Mouse (Mus musculus) cerebellum, adult (tissue): ENCODE results near the gene Map4k4.
A peak's percentile ranks its signal among the peaks of the same experiment; 100 is the strongest.

Source experiments
- ATAC-seq: cut with Nextera tagmentation; 2 replicates; pipeline ENCODE4 v1.9.2; 2017; ENCODE audit warnings: mild to moderate bottlenecking, moderate library complexity, mixed read lengths; ENCODE audit not compliant: insufficient number of reproducible peaks, low FRiP score, low TSS enrichment

Map4k4 gene

DNA sequence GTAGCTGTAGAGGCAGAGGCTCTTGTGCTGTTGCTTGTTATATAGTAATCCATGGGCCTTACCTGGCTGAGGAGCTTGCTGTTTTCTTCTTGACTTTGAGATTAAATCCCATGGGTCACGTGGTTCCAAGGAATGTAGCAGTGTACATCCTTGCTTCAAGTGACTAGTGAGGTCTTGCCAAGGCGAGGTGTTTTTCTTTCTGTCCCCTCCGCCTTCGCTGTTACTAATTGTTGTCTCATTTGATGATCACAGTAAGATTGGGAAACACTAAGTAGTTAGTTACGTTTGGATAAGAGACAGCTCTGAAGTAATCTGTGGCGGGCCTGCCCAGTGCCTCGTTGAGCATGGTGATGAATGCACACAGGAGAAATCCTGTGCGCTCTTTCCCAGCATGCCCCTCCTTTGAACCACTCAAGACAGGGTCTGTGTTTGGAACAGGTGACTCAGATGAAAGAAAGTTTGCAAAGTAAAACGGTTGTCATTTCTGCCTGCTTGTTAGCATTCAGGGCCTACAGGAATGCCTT lies 31.6 kb downstream of the Map4k4 start:
- ATAC-seq = no peak

DNA sequence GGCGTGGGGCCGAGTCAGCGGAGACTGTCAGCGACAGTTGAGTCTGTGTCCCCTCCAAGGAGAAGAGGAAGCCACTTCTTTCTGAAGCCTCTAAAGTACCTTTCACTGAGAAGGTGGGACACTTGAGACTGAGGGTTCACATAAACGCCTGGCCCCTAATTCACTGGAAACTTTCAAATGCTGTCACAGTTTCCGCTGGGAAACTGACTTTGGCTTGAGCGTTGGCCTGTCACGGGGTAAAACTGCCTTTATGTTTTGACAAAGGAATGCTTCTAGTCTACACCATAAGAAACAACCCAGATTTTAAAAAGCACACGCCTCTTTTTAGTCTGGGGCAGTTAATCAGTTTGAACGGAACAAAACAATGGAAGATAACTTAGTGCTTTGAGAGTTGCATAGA lies 32.2 kb downstream of the Map4k4 start:
- ATAC-seq = no peak

DNA sequence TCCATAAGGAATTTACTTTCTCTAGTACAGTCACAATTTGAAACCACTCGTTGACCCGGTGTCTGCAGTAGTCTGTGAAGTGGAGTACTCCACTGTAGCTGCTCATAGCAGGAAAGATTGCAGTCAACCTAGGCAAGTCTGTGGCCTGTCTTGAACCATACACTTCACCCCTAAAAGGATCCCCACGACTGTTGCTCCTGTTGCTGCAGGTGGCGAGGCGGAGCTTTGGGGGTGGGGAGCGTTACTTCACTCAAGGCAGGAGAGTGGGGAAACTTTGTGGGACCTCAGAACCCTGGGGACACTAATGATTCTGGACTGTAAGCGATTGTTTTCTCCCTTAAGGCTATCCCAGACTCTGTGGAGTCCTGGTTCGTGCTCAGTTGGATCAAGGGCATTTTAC lies 34.2 kb downstream of the Map4k4 start:
- ATAC-seq = no peak

DNA sequence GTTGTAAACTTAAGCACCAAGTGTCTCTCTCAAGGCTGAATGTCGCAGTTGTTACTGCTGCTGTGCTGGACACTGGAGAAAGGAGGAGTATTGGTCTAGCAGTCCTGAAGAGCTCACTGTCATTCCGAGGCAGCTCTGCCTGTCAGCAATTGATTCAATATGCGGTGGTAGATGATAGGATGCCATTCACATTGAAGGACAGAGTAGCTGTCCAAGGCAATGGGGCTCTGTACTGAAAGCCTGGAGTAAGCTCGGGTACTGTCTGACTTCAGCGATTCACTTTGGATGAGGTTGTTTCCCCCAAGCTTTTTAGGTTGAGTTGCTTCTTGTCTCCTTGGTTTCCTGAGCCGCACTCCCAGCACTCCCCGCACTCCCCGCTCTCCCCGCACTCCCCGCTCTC lies 34.9 kb downstream of the Map4k4 start:
- ATAC-seq = no peak

DNA sequence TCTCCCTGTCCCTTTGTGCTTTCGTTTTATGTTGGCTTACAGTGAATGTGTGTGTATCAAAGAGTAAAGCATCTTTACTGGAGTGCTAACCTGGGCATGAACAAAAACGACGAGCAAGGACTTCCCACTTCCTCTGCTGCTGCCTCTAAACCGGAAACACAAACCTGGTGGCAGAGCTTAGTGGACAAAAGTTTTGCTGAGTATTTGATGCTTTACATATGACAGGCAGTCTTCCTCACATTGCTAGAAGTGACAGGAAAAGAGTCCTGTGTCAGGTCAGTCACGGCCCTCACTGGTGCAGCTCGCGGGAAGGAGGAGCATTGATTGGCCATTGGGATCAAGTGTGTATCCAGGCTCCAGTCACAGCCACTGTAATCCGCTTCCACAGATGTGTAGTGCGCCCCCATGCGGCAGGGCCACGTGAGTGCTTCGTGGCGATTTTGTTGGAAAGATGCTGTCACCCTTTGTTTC lies 35.7 kb downstream of the Map4k4 start:
- peak; percentile 83 for ATAC-seq

DNA sequence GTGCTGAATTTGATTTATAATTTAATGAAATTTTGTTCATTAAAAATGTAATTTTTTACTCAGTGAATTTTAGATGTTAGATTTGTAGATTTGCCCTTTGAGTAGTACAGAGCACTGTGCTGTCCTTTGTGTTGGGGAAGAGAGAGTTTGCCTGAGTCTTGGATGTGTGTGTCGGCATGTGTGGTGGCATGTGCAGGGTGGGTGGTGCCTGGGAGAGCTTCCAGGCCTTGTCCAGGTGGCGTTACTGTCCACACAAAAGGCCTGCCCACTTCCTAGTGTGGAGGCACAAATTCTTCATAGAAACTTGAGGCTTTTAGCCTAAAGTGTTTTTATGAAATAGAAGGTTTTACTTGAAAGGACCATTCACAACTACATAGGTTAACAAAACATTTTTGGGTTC lies 36.2 kb downstream of the Map4k4 start:
- ATAC-seq = no peak

DNA sequence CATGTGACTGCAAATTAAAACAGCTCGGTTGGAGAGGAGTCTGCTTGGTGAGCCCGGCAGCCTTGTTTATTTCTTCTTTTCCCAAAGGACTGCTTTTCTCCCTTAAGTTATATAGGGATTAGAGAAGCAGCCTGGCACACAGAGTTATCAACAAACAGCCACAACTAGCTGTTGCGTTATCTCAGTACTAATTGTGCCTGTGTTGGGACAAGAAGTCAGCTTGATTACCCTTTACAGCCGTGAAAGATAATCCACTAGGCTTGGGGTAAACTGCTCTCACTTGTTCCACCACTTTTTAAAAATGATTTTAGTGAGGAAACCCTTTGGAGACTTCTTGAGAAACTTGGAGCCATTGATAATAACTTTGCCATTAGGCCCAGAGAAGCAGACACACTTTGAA lies 36.9 kb downstream of the Map4k4 start:
- no peak for ATAC-seq

DNA sequence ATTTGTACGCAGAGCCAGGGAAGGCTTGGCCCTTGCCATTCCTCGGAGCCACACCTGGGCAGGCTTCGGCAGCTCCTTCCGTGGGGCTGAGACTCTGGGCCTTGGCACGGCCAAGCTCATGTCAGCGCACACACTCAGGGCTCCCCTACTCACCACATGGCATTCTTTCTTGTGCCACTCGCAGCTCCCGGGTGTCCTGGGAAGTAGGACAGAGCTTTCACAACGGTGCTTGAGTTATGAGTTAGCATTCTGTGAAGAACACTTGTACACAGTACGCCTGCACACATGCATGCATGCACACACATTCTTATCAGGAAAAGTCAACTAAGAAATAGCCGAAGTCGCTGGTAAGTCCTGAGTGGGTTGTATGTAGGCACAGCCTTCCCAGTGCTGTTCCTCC lies 38.7 kb downstream of the Map4k4 start:
- no peak for ATAC-seq

DNA sequence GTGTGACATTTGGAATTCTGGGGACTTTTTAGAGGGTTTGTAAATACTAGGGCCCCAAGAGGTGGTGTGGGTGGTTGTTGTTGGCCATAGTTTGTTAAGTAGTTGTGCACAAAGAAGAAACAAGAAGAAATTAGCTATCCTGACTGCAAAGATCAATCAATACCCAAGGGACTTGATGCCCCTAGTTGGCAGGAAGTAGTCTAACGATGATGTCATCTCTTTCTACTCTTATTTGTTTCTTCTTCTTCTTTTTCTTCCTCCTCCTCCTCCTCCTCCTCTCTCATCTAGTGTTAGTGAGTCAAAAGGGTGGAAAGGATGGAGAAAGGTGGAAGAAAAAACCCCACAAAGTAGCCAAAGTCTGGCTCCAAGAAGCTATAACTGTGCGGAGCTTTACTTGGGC lies 39.6 kb downstream of the Map4k4 start:
- ATAC-seq = no peak

DNA sequence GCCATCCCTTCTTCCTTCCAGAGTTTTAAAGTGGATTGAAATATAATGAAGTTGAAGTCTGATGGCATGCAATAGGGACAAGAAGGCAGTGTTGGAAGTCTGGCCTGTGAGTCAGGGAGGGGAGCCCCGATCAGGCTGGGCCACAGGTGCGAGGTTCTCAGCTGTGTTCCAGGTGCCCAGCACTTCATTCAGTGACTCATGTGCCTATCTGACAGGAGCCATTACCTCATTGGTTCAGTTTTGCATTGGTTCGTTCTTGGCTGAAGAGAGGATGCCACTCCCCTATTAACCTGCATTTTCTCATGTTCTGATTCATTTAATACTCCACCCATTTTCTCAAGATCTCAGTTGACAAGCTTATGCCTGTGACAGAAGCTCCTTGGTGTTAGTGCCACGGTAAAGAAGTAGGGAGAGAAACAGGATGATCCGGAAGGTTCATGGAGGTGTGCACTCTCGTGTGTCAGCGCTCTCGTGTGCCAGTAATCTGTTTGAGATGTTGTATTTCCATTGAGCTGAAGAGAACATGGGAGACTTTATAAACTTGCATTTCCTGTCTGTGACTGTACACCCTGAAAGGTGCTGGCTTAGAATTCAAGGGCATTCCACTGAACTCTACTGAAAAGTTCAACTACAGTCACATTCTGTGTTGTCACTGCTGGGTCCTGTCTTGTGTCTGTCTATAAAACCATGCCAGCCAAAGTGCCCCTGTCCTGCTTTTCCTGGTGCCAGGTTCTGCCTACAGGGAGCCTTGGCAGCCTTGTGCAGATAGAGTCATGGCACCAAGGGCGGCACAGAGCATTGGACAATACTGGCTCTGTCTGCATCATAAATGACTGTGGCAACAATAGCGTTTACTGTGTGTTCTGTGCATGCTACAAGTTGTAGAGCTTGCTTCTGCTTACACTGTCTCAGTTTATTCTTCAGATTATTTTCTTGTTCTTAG lies 40.8 kb downstream of the Map4k4 start:
- ATAC-seq = peak; percentile 69

DNA sequence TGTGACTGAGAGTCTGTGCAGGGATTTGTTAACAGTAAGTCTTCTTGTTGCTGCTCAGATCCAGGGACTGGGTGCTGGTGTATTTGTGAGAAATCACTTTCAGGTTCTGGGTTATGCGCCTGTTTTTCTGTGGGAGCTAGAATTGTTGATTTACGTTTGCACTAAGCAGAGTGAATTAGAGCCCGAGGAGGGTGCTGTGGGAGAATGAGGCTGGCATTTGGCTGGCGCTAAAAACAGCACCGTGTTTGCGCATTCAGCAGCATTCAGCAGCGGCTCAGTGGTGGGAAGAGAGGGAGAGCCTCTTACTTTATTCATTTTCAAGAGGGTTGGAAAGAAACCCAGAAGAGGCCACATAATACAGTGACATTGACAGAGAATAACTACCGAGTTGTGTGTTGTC lies 42.2 kb downstream of the Map4k4 start:
- peak; percentile 41; the same call in 1 of the 2 replicates for ATAC-seq

DNA sequence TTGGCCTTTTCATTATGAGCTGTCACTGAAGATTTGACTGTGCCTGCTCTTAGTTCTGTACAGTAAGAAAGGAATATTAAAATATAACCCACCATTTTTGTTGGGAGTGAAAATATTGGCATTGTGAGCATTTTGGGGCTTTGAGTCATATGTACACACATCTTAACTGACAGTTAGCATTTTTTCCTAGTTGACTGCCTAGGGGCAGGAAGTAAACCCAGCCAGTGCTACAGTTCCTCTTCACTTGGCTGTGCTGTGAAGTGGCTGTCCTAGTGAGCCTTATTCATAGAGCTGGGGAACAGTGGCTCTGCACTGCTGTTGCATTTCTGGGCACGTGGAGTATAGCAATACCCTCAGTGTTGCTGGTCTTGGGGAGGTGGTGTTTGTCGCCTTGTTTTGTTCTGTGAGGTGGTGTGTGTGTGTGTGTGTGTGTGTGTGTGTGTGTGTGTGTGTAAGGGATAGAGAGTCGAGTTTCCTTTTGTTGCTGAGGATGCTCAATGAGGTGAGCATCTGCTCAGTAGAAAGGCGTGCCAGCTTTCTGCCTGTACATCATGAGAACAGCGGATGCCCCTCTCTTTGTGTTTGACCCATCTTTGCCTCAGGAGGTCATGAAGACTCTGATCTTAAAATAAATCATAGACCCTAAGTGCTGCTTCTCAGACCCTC lies 43.7 kb downstream of the Map4k4 start:
- ATAC-seq = no peak

DNA sequence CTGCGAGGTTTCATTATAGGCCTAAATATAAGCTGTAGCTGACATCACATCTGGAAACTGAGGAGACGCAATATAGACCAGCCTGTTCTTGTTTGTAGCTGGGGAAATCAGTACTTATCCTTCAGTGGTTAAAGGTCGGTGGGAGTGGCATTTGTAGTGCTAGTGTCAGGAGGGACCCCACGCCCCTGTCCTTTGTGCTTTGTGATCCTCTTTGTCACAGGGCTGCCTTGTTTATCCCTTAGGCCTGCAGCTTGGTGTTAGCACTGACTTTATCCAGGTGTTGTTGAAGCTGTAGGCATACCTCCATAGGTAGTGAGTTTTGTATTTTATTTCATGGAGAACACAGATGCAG lies 44.2 kb downstream of the Map4k4 start:
- no peak for ATAC-seq

DNA sequence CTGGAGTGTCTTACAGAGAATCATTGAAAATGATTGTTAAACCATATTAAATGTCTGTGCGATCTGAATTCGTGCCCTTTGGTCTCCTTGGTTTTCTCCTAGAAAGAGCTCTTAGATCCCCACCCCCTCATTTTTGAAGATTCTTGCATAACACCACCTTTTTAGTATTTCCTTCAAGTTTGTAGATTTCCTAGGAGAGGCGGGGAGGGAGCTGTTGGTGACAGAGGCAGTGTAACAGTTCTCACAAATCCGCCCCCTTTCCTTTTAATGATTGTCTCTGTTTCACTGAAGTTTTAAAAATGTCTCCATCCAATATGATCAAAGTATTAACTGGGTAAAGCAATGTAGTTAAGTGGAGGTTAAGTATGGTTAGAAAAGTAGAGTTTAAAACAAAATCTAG lies 45.7 kb downstream of the Map4k4 start:
- no peak for ATAC-seq

DNA sequence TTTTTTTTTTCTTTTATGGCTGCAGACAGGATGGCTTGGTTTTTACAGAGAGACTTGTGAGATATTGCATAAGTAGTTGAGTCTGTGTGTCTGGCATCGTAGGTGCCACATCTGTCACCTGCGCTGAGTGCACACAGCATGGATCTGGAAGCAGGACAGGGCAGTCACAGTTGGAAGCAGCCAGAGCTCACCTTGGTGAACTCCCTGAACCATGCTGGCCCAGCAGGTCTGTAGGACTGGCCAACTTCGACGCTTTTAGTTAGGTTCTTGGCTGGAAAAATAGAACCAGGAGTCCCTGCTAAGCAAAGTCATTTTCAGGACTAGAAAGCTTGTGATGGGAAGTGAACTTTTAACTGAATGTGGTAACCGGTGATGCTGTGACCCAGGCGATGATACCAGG lies 46.5 kb downstream of the Map4k4 start:
- no peak for ATAC-seq

DNA sequence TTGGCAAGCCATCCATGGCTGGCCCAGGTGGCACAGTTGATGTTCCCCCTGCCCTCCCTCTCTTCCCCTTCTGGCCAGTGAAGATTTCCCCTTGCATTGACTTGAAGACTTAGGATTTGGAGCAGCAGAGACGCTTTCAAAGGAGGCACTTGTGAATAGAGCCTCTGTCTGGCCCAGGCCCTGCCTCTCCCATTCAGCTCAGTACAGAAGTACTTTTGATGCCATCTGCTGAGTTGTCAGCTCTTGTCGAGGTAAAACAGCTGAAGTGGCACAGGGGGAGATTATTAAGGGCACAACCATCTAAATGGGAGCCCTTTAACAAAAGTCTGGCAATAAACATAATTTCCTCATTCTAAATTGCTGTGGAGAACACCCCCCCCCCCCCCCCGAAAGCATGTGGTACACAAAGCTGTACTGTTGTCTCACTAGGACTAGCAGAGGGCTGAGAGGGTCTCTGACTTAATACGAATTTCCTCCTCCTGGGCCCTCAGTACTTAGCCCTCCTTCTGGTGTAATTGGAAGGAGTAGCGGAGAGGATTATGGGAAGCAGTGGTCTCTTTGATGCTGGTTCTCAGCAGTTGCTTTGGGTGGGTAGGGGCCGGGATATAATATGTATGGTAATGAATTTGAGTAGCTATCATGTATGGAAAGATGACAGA lies 47.1 kb downstream of the Map4k4 start:
- peak; percentile 24; the same call in 1 of the 2 replicates for ATAC-seq

DNA sequence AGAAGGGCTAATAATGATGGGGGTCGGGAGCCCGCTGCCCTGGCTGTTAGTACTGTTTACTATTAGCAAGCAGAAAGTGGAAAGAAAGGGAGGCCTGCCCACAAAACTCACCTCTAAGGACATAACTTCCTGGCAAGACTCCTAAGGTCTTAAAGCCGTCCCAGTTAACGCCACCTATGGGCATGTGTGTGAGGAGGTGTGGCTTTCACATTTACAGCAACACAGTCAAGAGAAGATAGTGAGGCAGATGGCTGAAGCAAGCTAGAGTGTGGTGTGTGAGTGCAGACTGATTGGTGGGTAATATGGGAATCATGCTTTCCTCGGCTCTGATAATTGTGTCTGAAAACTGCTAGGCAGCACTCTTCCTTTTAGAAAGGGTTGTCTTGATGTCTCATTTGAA lies 48.5 kb downstream of the Map4k4 start:
- no peak for ATAC-seq

DNA sequence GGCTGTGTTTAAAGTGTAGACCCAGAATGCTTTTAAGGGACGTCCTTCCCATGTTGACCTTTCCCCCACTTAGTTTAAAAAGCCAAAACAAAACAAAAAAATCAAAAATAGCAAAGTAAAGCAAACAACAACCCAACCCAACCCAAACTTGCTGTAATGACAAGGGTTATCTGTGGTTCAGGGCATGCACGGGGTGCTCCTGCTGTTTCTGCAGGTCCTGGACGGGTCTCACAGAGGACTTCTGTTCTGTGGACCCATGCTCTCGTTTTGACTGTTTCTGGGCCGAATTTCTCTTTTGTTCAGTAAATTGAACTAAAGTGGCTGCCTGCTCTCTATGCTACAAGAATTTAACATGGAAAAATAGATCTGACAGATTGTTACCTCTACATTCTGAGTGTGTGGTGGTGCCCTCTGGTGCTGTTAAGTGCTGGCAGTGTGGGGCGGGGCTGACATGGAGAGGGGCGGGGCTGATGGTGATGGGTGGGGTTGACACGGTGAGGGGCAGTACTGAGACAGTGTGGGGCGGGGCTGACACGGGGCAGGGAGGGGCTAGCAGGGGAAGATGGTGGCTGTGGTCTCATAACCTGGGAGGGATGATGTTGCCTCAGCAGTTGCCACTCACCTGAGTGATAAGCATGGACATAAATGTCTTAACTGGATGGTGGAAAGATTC lies 49.2 kb downstream of the Map4k4 start:
- no peak for ATAC-seq

DNA sequence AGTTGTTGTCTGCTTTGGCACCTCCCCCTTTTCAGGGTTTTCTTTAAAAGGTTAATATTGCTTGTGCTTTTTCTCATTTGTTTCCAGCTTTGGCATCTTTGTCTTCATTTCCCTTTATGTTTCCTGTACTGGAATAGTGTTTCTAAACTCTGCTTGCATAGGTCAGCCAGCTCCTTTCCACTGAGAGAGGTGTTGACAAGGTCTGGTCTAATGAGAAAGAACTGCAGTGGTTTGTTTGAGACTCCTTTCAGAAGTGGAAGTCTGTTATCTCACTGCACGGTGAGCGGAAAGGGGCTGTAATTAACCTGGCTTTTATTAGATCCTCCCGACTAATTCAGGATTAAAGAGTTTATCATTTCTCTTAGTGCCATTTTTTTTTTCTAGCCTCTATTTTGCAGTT lies 49.9 kb downstream of the Map4k4 start:
- ATAC-seq = no peak

DNA sequence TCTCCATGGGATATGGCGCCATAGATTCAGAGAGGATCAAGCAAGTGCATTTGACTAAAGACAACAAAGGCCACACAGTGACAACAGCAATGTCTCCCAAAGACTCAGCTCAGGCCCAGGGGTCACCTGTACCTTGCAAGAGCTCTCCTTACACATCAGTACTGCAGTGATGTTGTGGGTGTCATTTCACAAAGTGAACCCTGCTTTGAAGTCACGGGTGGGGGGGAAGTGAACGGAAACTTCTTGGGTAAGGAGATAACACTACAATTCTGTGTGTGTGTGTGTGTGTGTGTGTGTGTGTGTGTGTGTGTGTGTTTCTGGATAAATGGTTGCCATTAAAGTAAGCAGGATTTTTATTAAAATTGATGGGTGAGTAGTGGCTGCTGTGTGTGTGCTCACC lies 53.9 kb downstream of the Map4k4 start:
- no peak for ATAC-seq
